Mouse (Mus musculus) gonadal fat pad, adult 2 months (tissue): ENCODE data around the gene Hmgcs1. TPM values are rescaled to one million over a fixed set of nuclear protein-coding genes. Genes with fewer than 3 reads are reported as not detected.

Source experiments
- DNase-seq: peaks from one replicate; pipeline ENCODE4 v3.0.0-alpha.2; 2012; ENCODE audit warnings: low read depth
- polyA plus RNA-seq: library from polyadenylated mRNA; depleted of rRNA; stranded (reverse); fragments of >200 nt; gene quantifications from 2 replicates; pipeline ENCODE4 v1.2.3, GENCODE M21; 2012; rRNA removed

Gene Hmgcs1
- polyA plus RNA-seq, 1 experiment: 76.6 TPM

DNA sequence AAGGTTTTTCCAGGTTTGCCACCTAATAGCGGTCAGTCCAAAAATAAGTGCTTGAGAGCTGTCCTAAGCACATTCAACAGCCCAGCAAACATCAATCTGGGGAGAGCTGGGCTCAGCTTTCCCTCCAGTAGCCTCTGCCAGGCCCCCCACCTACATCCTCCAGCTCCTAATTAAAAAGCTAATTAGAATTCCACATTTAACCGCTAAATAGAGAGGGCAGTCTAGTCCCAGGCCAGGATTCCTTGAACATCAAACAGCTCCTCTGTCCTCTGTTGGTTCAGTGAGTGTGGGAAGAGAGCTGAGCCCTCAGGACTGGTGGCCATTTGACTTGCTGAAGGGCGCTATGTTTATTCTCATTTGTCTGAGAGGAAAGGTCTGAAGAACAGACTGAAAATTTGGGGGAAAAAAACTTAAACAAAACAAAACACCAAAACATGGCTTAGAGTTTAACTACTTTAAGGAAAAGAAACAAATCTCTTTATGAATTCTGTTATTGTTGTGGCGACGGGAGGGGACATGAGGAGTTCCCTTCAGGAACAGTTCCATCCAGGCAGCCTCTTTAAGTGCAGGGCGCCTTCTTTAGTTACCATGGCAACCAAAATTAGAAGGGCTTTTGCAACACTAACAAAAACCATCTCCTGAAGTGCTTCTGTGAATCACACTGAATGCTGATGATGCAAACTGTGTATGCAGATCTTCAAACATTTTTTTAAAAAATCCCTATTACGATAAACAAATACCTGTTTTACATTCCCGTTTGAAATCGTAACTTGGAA, 63.9 kb downstream of the Hmgcs1 start:
- no peak for DNase-seq

DNA sequence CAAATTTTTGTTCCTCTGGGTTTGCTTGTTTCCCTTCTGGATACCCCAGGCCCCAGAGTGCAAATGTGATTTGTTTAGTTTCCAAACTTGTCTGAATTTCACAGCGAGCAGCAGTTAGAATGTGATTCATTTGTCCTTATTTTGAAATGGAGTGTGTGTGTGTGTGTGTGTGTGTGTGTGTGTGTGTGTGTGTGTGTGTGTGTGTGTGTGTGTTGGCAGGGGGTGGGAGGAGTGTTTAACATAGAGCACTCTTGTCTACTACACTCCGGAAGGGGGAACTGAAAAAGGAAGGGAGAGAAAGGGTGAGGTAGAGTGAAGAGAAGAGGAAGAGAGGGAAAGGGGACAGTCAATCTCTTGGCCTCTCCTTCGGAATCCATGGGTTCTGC, 64.4 kb downstream of the Hmgcs1 start:
- no peak for DNase-seq

DNA sequence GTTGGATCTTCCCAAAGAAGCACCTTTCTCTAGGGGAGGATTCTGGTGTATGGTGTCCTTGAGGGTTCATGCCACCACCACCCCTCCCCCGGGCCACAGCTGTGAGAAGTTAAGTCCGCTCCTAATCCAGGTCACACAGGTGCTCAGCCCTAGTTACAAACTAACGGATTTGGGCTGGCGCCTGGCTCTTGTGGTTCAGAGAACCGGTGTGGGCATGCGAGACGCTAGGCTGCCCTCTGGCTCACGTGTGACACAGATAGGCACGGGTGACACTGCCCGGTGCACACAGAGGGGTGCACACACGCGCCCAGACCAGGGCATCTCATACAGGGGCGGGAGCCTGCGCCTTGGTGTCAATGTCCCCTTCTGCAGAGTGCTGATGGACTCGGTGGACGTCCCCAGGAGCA, 65.0 kb downstream of the Hmgcs1 start:
- DNase-seq: no peak

DNA sequence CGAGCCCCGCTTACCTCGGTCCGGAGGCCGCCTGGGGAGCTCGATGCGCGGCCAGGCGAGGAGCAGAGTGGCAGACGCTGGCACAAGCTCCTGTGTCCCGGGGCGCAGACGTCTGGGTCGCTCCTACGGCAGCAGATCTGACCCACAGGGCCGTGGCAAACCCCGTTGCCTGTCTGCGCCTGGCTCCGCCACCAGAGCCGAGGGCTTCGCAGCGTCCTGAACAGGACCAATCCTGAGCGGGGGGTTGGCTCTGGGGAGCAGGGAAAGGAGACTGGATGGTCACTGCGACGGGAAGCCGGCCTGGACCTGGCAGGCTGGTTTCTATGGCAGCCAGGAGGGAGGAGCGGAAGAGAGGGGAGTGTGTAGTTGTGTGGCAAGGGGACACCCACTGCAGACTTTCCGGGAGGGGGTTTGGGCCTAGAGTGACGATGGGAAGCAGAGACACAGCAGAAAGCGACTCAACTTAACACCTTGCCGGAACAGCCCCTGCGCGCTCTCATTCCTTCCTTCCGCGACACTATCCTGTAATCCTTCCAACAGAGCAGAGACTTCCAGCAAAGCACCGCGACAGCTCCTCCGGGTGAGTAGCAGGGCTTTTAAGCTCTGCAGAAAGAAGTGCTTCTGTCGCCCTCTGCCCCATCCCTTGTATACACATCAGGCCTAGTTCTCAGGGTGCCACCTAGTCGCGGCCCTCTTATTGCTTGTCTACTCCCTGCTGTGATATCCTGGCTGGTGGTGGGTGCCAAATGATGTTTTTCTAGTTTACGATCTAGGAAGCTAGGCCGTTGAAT, 65.7 kb downstream of the Hmgcs1 start, which contains the start of gene Nim1k:
Gene Nim1k, minus strand, starts transcription at position 202 of the 791 bp plus-strand sequence.
- no peak for DNase-seq

DNA sequence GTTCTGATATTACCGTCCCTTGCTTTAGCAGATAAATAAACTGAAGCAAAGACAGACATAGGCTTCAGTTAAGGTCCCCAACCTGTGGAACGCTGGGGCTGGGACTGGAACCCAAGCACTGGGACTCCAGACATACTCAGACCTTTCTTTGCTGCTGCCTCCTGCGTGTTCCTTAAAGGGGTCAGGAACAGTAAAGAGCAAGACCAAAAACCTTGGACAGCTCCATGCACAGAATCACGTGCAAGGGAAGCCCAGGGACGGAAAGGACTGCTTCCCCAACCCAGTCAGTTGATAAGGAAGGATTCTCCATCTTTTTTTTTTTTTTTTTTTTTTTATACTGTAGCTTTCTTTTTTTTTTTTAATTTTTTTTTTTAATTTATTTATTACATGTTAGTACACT, 66.7 kb downstream of the Hmgcs1 start:
- no peak for DNase-seq

Other genes with a start within 250 kb of the Hmgcs1 start
- gene 4833420G17Rik, start 227.6 kb upstream of the Hmgcs1 start, polyA plus RNA-seq: 29.2 and 29.3 TPM in 2 replicates
- gene Tmem267, start 202.3 kb upstream of the Hmgcs1 start, polyA plus RNA-seq: 15.6 and 21.8 TPM in 2 replicates
- gene 3110070M22Rik, start 202.0 kb upstream of the Hmgcs1 start, polyA plus RNA-seq: 3.5 and 4.2 TPM in 2 replicates
- gene Ccl28, start 66.6 kb upstream of the Hmgcs1 start, polyA plus RNA-seq: 1.5 and 1.6 TPM in 2 replicates
- 0.51 and 0.57 TPM in 2 replicates for gene Nim1k, start 65.5 kb downstream of the Hmgcs1 start, polyA plus RNA-seq
- gene Zfp131, start 100.5 kb downstream of the Hmgcs1 start, polyA plus RNA-seq: 7.6 and 8.8 TPM in 2 replicates
- not detected in 2 replicates for gene AF067063, start 139.8 kb downstream of the Hmgcs1 start, polyA plus RNA-seq
- not detected in 2 replicates for gene D13Ertd608e, start 145.6 kb downstream of the Hmgcs1 start, polyA plus RNA-seq
- gene Tcstv1, start 204.4 kb downstream of the Hmgcs1 start, polyA plus RNA-seq: not detected in 2 replicates
- not detected in 2 replicates for gene Gm21761, start 238.9 kb downstream of the Hmgcs1 start, polyA plus RNA-seq